Mouse (Mus musculus): ENCODE results near the gene P4ha1. TPM values are rescaled to one million over a fixed set of nuclear protein-coding genes. Genes with fewer than 3 reads are reported as not detected.

Gene P4ha1
- polyA plus RNA-seq, 2 experiments = 5.1 to 9.3 TPM

GRCm38 (mm10) chr10:59366746-59367145 lies 43.6 kb downstream of the P4ha1 start:
- H3K4me2 ChIP-seq (ENCODE audit: low read depth) = no peak overlapping the region

GRCm38 (mm10) chr10:59367206-59367605 lies 44.1 kb downstream of the P4ha1 start:
- H3K27me3 ChIP-seq (ENCODE audit: control insufficient read depth, insufficient read depth, low read length) = no peaks in the 10 kb centered on the region
- peaks cover 6 to 8% of the 10 kb centered on the region in 2 experiments for H3K4me1 ChIP-seq (replicated peaks; ENCODE audit: control insufficient read depth in 2 of 2, insufficient read depth in 2 of 2, low read length in 1 of 2)
- H3K27ac ChIP-seq = no peak overlapping the region
- H3K9me3 ChIP-seq (ENCODE audit: control insufficient read depth, low read length) = no peaks in the 10 kb centered on the region
- H3K4me3 ChIP-seq (ENCODE audit: insufficient read depth in 1 of 2, low read depth in 2 of 2, low read length in 2 of 2) = no peak overlapping the region
- WGBS (ENCODE audit: insufficient replicate concordance) = 69% methylated on average over 4 of the region's 4 CpGs
- H3K36me3 ChIP-seq (replicated peaks; ENCODE audit: control insufficient read depth, insufficient read depth, low read depth) = peaks cover 15% of the 10 kb centered on the region
- H3K4me2 ChIP-seq (ENCODE audit: low read depth) = no peak overlapping the region
- ATAC-seq (ENCODE audit: insufficient read depth) (no peak), DNase-seq (ENCODE audit: low read depth in 3 of 3, low spot score in 3 of 3) (no peak)
- TF ChIP-seq CTCF (IDR thresholded peaks at IDR 0.05; ENCODE audit: low read depth) = no peak
- TF ChIP-seq EP300 (IDR thresholded peaks at IDR 0.05; ENCODE audit: low read depth) = no peak
- H3K9ac ChIP-seq (replicated peaks) = no peak overlapping the region

More at GRCm38 (mm10) chr10:59366746-59367145, 43.6 kb downstream of the P4ha1 start:
- no peak overlapping the region for H3K4me3 ChIP-seq (ENCODE audit: insufficient read depth in 1 of 2, low read depth in 2 of 2, low read length in 2 of 2)
- no peaks in the 10 kb centered on the region for H3K27me3 ChIP-seq (ENCODE audit: control insufficient read depth, insufficient read depth, low read length)
- WGBS (ENCODE audit: insufficient replicate concordance) = 87% methylated on average over 4 of the region's 4 CpGs
- TF ChIP-seq CTCF (IDR thresholded peaks at IDR 0.05; ENCODE audit: low read depth) (no peak), EP300 (IDR thresholded peaks at IDR 0.05; ENCODE audit: low read depth) (no peak)
- H3K36me3 ChIP-seq (replicated peaks; ENCODE audit: control insufficient read depth, insufficient read depth, low read depth) = peaks cover 15% of the 10 kb centered on the region
- H3K9me3 ChIP-seq (ENCODE audit: control insufficient read depth, low read length) = no peaks in the 10 kb centered on the region
- peaks cover 6 to 8% of the 10 kb centered on the region in 2 experiments for H3K4me1 ChIP-seq (replicated peaks; ENCODE audit: control insufficient read depth in 2 of 2, insufficient read depth in 2 of 2, low read length in 1 of 2)
- H3K27ac ChIP-seq = no peak overlapping the region
- no peak for DNase-seq (ENCODE audit: low read depth in 3 of 3, low spot score in 3 of 3)
- H3K9ac ChIP-seq (replicated peaks) = no peak overlapping the region
- no peak for ATAC-seq (ENCODE audit: insufficient read depth)

- H3K27ac ChIP-seq = no peak overlapping the region
- ATAC-seq (ENCODE audit: insufficient read depth) (no peak), DNase-seq (ENCODE audit: low read depth in 3 of 3, low spot score in 3 of 3) (no peak)
- TF ChIP-seq CTCF (IDR thresholded peaks at IDR 0.05; ENCODE audit: low read depth) (no peak), EP300 (IDR thresholded peaks at IDR 0.05; ENCODE audit: low read depth) (no peak)
- no peaks in the 10 kb centered on the region for H3K27me3 ChIP-seq (ENCODE audit: control insufficient read depth, insufficient read depth, low read length)
- 74% methylated on average over 8 of the region's 8 CpGs for WGBS (ENCODE audit: insufficient replicate concordance)
- H3K9me3 ChIP-seq (ENCODE audit: control insufficient read depth, low read length) = no peaks in the 10 kb centered on the region
- H3K4me3 ChIP-seq (ENCODE audit: insufficient read depth in 1 of 2, low read depth in 2 of 2, low read length in 2 of 2) = no peak overlapping the region
- peaks cover 20% of the 10 kb centered on the region for H3K36me3 ChIP-seq (replicated peaks; ENCODE audit: control insufficient read depth, insufficient read depth, low read depth)
- H3K9ac ChIP-seq (replicated peaks) = no peak overlapping the region
- H3K4me1 ChIP-seq (replicated peaks; ENCODE audit: control insufficient read depth in 2 of 2, insufficient read depth in 2 of 2, low read length in 1 of 2) = peaks cover 0 to 4% of the 10 kb centered on the region in 2 experiments; a peak in 2 of 4 replicates
- H3K4me2 ChIP-seq (ENCODE audit: low read depth) = no peak overlapping the region
Observed at GRCm38 (mm10) chr10:59368729-59369128, 45.6 kb downstream of the P4ha1 start.

GRCm38 (mm10) chr10:59369426-59369825 lies 46.3 kb downstream of the P4ha1 start:
- no peak for TF ChIP-seq CTCF (IDR thresholded peaks at IDR 0.05; ENCODE audit: low read depth)
- TF ChIP-seq EP300 (IDR thresholded peaks at IDR 0.05; ENCODE audit: low read depth) = no peak
- H3K27ac ChIP-seq = no peak overlapping the region
- no peak overlapping the region for H3K4me3 ChIP-seq (ENCODE audit: insufficient read depth in 1 of 2, low read depth in 2 of 2, low read length in 2 of 2)
- H3K36me3 ChIP-seq (replicated peaks; ENCODE audit: control insufficient read depth, insufficient read depth, low read depth) = peaks cover 19% of the 10 kb centered on the region
- no peak overlapping the region for H3K9ac ChIP-seq (replicated peaks)
- H3K4me2 ChIP-seq (ENCODE audit: low read depth) = no peak overlapping the region
- 71% methylated on average over 9 of the region's 9 CpGs for WGBS (ENCODE audit: insufficient replicate concordance)
- H3K9me3 ChIP-seq (ENCODE audit: control insufficient read depth, low read length) = no peaks in the 10 kb centered on the region
- no peaks in the 10 kb centered on the region for H3K27me3 ChIP-seq (ENCODE audit: control insufficient read depth, insufficient read depth, low read length)
- H3K4me1 ChIP-seq (replicated peaks; ENCODE audit: control insufficient read depth in 2 of 2, insufficient read depth in 2 of 2, low read length in 1 of 2) = peaks cover 0 to 4% of the 10 kb centered on the region in 2 experiments; a peak in 2 of 4 replicates
- ATAC-seq (ENCODE audit: insufficient read depth) (no peak), DNase-seq (ENCODE audit: low read depth in 3 of 3, low spot score in 3 of 3) (no peak)

- DNase-seq (ENCODE audit: low read depth in 3 of 3, low spot score in 3 of 3) (no peak), ATAC-seq (ENCODE audit: insufficient read depth) (no peak)
- H3K4me2 ChIP-seq (ENCODE audit: low read depth) = no peak overlapping the region
- no peak overlapping the region for H3K9ac ChIP-seq (replicated peaks)
- H3K27me3 ChIP-seq (ENCODE audit: control insufficient read depth, insufficient read depth, low read length) = no peaks in the 10 kb centered on the region
- peaks cover 0 to 10% of the 10 kb centered on the region in 2 experiments; a peak in 3 of 4 replicates for H3K4me1 ChIP-seq (replicated peaks; ENCODE audit: control insufficient read depth in 2 of 2, insufficient read depth in 2 of 2, low read length in 1 of 2)
- WGBS (ENCODE audit: insufficient replicate concordance) = 75% methylated on average over 10 of the region's 10 CpGs
- H3K9me3 ChIP-seq (ENCODE audit: control insufficient read depth, low read length) = no peaks in the 10 kb centered on the region
- H3K4me3 ChIP-seq (ENCODE audit: insufficient read depth in 1 of 2, low read depth in 2 of 2, low read length in 2 of 2) = no peak overlapping the region
- H3K27ac ChIP-seq = no peak overlapping the region
- 0 out of 2 replicates have a peak, but pooled peaks cover 4% of the 10 kb centered on the region for H3K36me3 ChIP-seq (replicated peaks; ENCODE audit: control insufficient read depth, insufficient read depth, low read depth)
- TF ChIP-seq CTCF (IDR thresholded peaks at IDR 0.05; ENCODE audit: low read depth) (no peak), EP300 (IDR thresholded peaks at IDR 0.05; ENCODE audit: low read depth) (no peak)
Observed at GRCm38 (mm10) chr10:59377906-59378305, 54.8 kb downstream of the P4ha1 start.

Measured in liver, embryonic 14.5 days (tissue).